Mouse (Mus musculus): ENCODE results near the gene Six1. TPM values are rescaled to one million over a fixed set of nuclear protein-coding genes. Genes with fewer than 3 reads are reported as not detected.

The Six1 gene
- total RNA-seq, 2 experiments from 2014 or later, result 0.12 to 0.25 TPM

DNA sequence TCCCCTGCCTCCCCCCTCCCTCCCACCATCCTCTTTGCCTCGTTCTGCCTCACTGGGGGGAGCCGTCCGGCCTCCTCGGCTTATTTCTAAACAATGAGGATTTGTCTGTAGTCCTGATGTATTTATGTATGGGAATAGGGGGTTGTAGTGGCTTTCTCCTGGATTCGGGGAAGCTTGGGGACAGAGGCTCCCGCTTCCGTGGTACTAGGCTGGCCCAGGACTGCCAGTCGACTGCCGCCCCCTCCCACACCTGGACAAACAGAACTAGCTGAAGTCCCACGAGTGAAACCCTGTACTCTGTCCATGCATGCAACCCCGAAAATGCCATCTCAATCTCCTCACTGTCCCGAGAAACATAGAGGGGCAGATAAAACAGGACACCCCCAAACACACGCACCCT lies 3.4 kb downstream of the Six1 start:
- DNase-seq (ENCODE audit: low spot score in 2 of 2), result no peak

DNA sequence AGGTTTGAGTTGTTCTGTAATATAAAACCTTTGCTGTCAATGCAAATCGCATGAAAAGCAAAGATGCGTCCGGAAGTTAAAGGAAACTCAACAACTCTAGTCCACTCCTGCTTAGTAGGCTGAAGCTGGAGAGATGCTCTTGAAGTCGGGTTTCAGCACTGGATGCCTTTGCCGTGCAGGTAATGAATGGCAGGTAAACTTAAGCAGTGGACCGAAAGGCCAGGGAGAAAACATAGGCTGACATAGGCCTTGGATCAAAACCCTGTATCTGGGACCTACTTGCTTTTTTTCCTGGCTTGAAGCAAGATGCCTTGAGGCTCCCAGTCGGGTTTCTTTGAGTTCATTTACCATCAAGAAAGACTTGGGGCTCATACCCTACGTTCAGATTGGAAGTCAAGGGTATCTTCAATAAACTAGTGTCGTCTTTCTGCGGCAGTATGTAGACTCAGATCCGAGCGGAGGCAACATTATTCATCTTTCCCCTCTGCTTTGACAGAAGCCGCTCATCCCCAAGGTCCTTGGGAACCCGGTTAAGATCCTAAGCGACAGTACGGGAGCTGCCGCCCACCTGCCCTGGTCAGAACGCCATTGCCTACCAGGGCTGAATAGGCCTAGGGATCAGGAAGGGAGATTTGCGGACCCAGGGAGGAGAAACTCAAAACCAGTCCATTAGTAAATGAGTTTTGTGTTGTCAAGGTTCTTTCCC lies 4.0 kb downstream of the Six1 start:
- DNase-seq (ENCODE audit: low spot score in 2 of 2), result no peak

DNA sequence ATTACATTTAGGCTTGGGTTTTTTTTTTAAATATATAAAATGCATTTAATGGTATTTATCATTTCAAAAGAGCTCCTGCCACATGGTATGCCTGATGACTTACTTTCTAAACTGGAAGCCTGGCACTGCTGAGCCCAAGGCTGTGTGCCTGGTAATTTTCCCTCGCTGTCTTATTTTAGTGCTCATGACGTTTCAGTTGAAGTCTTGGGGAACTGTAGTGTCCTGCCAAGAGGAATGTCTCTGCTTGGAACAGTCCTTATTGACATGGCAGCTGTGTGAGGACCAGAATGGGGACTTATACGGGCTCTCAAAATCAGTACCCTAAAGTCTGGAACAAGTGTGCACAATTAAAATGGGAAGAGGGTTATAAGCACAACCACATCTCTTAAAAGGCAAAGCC lies 5.2 kb downstream of the Six1 start:
- no peak for DNase-seq (ENCODE audit: low spot score in 2 of 2)

DNA sequence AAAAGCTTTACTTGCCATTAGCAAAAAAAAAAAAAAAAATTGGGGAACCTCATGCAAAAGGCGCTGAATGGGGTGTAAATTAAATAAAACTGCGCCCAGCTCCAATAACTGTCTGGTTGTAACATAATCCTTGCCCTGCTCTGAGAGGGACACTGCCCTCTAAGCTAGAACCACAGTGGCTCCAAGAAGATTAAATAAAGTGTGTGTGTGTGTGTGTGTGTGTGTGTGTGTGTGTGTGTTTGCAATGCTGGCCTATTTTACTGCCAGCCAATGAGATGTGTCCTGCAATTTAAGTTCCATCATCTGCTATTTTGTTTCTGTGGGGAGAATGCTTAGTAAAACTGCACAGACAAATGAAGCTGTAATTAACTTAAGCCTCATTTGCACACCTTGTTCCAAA lies 6.1 kb downstream of the Six1 start:
- DNase-seq (ENCODE audit: low spot score in 2 of 2), result no peak

DNA sequence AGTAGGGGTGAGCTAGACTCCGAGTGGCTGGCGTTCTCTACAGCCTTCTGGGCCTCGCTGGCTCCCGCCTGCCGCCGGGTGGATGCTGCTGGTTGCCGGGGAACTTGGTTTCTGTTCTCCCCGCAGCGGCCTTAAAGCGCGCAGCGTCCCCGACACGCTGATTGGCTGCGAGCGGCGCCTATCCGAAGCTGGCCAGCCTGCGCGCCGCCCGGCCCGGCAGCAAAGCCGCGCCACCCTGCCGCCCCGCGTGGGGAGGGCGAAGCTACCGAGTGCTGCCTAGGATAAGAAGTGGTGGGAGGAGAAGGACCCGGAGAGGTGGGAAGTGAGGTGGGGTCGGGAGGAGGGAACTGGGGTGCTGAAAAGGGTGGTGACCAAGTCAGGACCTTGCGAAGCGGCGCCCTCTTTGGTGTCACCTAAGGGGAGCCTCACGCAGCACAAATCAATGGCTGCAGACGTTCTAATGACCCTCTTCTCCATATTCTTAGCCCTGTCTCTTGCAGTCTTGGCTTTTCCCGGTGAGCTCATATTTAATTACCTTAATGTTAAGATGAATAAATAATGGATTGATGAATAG lies 7.0 kb downstream of the Six1 start:
- DNase-seq (ENCODE audit: low spot score in 2 of 2), result no peak

DNA sequence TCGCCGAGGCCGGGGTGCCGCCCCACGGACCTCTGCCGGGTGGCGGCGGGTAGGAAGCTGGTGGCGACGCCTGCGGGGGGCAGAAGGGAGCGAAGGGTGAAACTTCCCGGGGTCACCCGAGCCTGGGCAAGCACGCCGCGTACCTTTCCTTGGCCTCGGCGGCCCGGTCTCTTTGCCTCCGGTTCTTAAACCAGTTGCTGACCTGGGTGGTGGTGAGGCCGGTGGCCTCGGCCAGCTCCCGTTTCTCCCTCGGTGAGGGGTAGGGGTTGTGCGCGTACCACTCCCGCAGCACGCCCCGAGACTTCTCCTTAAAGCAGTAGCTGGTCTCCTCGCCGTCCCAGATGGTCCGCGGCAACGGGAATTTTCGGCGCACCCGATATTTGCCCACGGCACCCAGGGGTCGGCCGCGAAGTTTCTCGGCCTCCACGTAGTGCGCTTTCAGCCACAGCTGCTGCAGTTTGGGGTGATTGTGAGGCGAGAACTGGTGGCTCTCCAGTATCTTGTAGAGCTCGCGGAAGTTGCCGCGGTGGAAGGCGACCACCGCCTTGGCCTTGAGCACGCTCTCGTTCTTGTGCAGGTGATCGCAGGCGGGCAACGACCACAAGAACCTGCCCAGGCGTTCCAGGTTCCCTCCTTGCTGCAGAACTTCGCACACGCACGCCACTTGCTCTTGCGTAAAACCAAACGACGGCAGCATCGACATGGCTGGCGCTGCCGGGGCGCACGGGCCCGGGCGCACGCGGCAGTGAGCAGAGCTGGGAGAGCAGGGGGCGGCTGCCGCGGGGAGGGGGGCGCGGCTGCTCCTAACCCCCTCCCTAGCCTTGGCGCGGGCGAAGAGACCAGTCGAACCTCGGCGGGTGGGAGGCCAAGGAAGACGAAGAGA lies 7.7 kb downstream of the Six1 start:
- DNase-seq (ENCODE audit: low spot score in 2 of 2), result no peak

DNA sequence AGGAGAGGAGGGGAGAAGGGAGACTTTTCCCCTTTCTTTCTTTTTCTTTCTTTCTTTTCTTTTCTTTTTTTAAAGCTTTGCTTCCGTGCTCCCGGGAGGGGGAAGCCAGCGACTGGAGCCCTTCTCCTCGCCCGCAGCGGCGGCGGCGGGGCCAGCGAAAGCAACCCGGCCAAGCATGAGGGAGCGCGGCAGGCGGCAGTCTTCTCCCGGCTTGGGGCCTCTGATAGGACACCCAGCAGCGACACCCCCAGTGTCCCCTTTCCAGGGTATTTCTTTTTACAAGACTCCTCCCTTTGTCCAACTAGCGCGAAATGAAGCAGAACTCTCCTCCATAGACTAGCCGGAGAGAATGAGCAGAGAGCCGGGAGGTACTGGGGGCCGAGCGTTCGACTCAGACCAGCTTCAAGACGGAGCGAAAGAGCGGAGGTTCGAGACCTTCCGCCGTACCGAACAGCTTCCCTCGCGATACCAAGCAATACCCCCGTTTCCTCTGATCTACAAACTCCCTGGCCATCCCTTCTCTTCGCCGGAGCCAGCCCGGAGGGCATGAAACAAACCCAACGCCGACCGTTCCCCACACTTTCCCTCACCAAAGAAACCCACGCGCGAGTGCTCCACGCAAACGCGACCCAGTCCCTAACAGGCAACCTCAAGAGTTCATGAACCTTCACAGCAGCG lies 8.5 kb downstream of the Six1 start:
- DNase-seq (ENCODE audit: low spot score in 2 of 2), result no peak

DNA sequence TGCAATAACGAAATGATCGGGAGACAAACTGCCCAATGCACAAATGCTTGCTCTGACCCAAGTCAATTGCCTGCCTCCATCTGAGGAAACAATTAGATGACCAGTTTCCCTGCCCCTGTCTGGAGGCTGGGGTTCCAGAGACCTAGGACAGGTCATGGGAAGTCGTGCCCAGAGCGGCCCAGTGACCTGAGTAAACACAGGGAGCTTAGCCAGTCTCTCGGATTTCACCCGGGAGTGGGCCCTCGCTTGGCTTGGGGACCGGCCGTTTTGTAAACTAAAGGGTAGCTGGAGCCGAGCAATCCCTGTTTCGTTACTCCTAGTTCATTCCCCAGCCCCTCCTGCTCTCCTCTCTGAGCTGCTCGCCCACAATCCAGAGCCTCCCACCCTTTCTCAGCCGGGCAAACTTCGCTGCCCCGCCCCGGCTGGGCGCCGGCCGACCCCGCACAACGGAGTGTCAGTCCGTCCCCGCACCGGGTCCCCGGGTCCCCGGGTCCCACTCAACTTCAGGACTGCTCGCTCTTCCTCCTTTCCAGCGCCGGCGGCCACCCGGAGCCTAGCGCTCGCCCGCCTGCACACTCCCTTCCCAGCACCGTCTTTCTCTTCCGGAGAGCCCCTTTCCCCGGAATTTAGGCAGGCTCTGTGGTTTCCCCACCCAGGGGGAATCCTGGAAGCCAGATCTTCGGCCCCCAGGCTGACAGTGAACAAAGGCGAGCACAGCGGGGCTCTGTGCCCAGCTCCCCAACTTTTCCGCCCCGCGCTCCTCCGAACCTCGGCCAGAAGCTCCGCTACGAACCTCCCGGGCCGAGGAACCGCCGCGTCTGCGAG lies 9.3 kb downstream of the Six1 start:
- no peak for DNase-seq (ENCODE audit: low spot score in 2 of 2)

DNA sequence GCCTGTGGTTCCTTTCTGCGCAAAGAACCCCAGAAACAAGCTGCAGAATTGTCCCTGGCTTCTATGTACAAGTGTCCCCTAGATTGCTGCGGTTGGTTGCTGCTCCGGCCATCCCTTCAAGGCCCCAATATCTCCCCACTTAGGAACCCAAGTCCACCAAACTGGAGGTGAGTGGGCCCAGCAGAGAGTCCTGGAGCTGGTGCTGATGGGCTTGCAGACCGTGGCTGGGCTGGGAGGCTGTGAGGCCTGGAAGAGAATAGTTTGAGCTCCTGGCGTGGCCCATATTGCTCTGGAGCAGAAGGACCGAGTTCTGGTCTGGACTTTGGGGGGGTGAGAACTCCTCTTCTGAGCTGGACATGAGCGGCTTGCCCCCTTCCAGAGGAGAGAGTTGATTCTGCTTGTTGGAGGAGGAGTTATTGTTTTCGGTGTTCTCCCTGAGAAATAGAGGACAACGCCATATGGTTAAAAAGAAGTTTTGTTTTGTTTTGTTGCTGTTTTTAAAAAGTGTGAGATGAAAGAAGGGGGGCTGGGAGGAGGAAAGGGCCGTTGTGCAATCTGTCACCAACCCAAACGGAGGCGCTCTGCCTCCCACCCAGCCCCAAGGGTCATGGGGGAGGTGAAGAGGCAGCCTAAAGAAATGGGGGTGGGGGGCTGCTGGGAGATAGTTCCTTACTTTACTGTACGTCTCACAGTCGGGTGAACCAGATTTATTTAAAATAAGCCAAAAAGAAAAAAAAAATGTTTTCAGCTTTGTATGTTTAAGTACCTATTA lies 10.1 kb downstream of the Six1 start:
- DNase-seq (ENCODE audit: low spot score in 2 of 2), result no peak

DNA sequence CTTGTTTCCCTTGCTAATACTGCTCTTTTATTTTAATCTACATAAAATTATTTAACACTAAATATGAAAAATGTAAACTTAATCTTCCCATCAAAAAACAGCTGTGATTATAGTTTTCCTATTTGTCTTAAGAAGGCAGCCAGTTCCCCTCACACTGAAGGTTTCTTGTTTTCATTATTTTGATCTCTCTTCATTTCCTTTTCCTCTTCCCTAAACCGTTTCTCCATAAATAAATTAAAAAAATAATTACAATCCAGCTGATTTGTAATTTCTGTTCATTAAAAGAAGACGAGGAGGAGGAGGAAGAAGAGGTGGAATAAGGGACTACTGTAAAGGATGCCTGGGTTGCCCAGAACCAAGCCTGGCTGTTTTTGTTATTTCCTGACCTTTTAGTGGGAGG lies 10.8 kb downstream of the Six1 start:
- DNase-seq (ENCODE audit: low spot score in 2 of 2), result no peak

DNA sequence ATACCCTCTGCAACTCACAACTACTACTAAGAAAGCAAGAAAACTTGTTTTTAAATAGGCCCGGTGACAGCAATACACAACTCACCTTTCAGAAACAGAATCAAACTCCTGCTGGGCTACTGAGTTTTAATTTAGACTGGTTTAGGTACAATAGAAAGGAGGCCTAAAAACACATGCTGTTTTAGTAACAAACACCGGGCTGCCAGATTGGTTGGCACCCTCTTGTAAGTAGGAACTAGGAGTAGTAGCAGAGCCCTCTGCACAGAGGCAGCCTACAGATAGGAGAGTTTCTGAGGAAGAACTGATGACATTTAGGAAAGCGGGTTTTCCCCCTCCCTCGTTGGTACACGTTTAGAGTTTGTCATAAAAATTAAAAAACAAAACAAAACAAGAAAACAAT lies 11.3 kb downstream of the Six1 start:
- no peak for DNase-seq (ENCODE audit: low spot score in 2 of 2)

DNA sequence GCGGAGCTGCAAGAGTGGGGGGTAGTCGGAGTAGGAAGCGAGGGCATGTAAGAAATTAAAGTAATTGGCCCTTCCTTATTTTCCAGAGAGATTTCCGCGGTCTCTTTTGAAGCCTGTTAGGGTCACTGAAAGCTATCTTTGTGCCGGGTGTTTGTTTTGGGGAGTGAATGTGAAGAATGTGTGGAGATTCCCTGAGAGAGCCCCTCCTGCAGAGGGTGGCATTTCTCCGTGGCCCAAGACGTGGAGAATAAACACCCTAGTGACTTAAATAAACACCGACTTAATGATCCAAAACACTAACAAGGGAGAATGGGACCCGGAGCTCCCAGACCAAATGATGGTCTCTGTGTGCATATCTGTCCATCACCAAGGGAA lies 12.4 kb downstream of the Six1 start:
- no peak for DNase-seq (ENCODE audit: low spot score in 2 of 2)

DNA sequence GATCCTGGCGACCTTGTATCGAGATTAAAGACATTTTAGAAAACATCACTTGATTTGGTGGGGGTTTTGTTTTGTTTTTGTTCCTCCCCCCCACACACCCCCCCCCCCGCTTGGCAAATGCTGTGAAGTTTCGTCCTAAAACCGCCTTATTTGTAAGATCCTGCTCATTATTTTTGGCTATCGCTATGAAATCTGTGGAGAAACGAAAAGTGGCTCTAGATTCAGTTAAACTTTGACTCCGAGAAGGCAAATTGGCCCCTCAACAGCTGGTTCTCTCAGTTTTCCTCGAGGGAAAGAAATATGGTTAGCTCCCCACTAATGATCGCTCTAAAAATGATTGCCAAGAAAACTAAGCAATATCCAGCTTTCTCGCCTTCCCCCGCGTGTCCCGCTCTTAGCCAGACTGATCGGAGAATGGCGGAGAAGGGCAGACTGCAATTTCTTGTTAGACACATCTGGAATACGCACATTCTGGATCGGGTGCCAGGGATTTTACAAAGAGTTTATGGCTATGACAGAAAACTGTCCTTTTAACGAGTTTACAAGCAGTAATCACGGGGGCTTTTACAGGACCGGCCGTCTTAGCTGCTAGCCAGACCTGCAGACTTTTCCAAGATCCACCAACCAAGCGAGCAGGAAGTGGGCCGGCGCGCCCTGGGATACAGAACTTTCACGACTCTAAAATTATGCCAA lies 13.0 kb downstream of the Six1 start:
- no peak for DNase-seq (ENCODE audit: low spot score in 2 of 2)

DNA sequence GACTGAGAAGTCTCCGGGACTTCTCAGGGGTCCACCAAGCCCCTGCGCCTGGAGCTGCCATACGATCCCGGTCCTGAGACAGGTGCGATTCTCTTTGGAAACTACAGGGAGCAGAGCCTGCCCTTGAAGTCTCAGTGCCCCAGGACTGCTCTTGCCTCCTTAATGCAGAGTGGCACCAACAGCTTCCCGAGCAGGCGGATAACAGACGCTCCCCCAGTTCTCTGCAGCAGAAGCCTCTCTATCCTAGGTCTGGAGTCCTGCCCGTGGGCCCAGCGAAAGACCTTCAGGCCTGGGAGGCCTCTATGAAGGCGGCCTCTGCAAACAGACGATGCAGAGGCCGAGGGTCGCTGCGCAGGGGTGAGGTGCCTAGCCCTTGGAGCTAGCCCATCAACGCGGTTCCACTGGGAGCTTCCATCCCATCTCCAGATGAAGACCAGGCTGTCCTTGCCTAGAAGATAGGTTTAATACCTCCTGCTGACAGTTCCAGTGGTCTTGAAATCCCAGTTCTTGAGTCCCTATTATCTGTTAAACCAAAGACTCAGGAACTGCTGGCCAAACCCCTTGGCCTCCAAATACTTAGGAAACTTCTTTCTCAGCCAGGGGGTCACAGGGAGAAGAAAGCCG lies 13.6 kb downstream of the Six1 start:
- no peak for DNase-seq (ENCODE audit: low spot score in 2 of 2)

DNA sequence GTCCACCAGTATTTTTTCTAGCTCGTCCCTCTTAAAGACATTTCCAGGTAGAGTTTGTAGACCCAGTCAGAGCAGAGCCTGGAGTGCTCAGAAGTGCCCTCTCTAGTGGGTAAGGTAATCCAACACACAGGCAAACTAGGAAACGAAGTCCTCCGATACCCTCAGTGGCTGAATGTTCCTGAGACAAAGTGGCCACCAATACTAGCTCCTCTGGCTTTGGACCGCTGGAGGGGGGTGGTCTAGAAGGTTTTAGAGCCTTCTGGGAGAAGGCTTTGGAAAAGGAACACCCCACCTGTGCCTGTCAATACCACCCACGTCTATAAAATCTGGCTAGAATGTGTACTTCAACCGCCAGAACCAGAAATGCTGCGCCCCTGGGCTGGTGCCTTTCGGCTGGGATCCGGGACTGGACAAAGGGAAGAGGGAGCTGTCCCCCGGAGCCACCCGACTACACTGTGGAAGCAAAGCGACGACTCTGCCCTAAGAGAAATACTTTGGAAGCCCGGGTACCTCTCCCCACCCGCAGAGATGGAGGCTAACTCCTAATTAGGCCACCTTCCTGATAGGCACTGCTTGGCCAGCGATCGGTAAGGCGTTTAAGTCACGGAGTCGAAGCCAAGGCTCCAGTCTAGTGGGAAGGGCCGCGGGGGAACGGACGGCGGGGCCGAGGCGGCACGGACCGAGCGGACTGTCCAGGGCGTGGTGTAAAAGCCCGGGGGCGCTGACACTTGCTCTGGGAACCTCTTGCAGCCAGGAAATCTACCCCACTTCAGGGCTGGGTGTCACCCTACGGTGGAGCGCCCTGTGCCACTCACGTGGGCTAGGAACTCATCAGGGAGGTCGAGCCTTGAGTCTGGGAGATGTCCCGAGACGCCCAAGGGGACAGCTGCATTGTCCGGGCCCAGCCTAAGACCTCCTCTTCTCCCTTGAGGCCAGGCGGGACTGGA lies 14.4 kb downstream of the Six1 start:
- DNase-seq (ENCODE audit: low spot score in 2 of 2), result no peak

DNA sequence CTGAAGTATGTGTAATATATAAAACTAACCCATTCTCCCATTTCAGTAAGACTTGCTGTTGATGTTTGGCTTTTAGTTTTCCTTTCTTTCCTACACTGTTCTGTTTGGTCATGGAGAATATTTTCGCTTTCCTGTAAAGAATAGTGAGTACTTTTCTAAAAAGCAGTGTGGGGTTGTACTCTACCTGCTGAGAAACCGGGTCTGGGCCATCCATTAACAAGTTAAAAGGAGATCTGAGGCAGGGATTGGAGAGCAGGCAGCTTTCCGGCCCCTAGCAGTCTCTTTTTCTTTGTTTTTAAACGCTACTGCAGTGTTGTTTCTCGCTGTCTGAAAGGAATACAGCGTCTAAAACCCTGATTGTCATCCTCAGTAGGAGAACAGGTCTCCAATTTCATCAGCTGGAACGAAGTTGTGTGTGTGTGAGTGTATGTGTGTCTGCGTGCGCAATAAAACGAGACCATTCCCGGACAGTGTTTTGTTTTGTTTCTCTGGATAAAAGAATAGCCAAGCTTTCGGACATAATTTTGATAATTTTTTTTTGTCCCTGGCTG lies 15.2 kb downstream of the Six1 start:
- no peak for DNase-seq (ENCODE audit: low spot score in 2 of 2)

DNA sequence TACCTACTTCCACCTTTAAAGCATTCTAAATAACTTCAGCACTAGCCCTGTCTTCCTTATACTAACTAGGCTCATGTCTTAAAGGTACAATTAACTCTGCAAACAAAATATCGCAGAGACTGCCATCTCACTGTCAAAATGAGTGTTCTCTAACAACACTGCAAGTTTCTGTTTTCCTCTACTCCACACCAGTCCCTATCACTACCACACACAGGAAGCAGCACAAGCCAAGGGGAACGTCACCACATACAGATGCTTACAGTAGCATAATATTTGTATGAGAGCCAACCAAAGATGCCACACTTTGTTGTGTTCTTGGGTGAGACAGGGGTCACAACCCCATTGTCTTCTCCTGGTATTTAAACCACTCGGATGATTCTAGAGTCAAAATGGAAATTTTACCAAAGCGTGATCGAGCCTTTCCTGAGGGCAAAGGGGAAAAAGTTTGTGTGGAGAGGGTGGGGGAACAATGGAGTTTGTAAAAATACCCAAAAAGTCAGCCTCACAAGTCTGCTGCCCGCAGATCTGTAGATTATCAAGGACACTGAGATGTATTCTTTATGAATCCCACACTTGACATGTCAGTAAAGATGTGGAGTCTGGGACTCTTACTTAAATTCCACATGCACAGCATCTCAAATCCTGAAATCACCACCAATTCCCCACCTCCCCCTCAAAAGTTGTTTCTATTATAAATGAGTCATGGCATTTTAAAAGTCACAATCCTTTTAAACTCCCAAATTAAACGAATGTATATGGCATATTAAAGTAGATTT lies 16.1 kb downstream of the Six1 start:
- no peak for DNase-seq (ENCODE audit: low spot score in 2 of 2)
